Mouse (Mus musculus) stomach, embryonic 15.5 days (tissue): ENCODE measurements around the gene Cpxm2. TPM values are rescaled to one million over a fixed set of nuclear protein-coding genes. Genes with fewer than 3 reads are reported as not detected.

Source experiments
- ATAC-seq: fragments of 200-750 bp; cut with Nextera tagmentation; 2 replicates; pipeline ENCODE4 v1.8.0; 2017; ENCODE audit warnings: low read depth, moderate number of reproducible peaks, moderate TSS enrichment; ENCODE audit not compliant: insufficient read depth, low FRiP score
- H3K27ac ChIP-seq: fragments of 300-500 bp; sonication (generic); 2 replicates; pipeline ENCODE4 v1.5.1; 2015; ENCODE audit warnings: mild to moderate bottlenecking, inconsistent platforms
- H3K27me3 ChIP-seq: fragments of 300-500 bp; sonication (generic); replicated peaks from 2 replicates; pipeline ENCODE4 v1.6.1; 2015; ENCODE audit warnings: inconsistent platforms
- H3K36me3 ChIP-seq: fragments of 300-500 bp; sonication (generic); 2 replicates; pipeline ENCODE4 v1.6.1; 2015; ENCODE audit warnings: inconsistent platforms
- H3K4me1 ChIP-seq: fragments of 300-500 bp; sonication (generic); 2 replicates; pipeline ENCODE4 v1.6.1; 2015; ENCODE audit warnings: inconsistent platforms
- H3K4me2 ChIP-seq: fragments of 300-500 bp; sonication (generic); 2 replicates; pipeline ENCODE4 v1.6.1; 2015; ENCODE audit warnings: mild to moderate bottlenecking, inconsistent platforms
- H3K4me3 ChIP-seq: fragments of 300-500 bp; sonication (generic); replicated peaks from 2 replicates; pipeline ENCODE4 v1.5.1; 2015; ENCODE audit warnings: inconsistent platforms
- H3K9ac ChIP-seq: fragments of 300-500 bp; sonication (generic); 2 replicates; pipeline ENCODE4 v1.6.1; 2015; ENCODE audit warnings: inconsistent platforms
- H3K9me3 ChIP-seq: fragments of 300-500 bp; sonication (generic); 2 replicates; pipeline ENCODE4 v1.6.1; 2016; ENCODE audit warnings: inconsistent platforms
- WGBS: fragments of 180-500 bp; shearing (Covaris S2); methylation state at CpG from one replicate; pipeline ENCODE4 v1.1.7; 2015; 5-methylcytosine and 5-hydroxymethylcytosine counted together
- polyA plus RNA-seq: library from polyadenylated mRNA; unstranded; fragments of >200 nt; fragmentation: Nextera tagmentation; extraction: Ambion mirVana; gene quantifications from 2 replicates; pipeline ENCODE4 v1.2.1, GENCODE M21; 2015

The Cpxm2 gene
- polyA plus RNA-seq, result 2.2 and 2.8 TPM in 2 replicates

GRCm38 (mm10) chr7:132154368-132154961 is at the start of gene Cpxm2:
Gene Cpxm2 (minus strand): TSS chr7:132154739.
- Histone ChIP-seq H3K4me2 (peak within 1 kb of the TSS; percentile 70), H3K9ac (no peak within 1 kb of the TSS), H3K27ac (no peak within 1 kb of the TSS), H3K4me3 (peak within 1 kb of the TSS; percentile 37), H3K4me1 (peaks cover 7% of the 10 kb centered on the region), H3K36me3 (no peaks in the 10 kb centered on the region), H3K9me3 (no peaks in the 10 kb centered on the region), H3K27me3 (peaks cover 21% of the 10 kb centered on the region)
- peak; percentile 22; the same call in 1 of the 2 replicates for ATAC-seq
- 3% methylated on average over 43 of the region's 43 CpGs for WGBS

GRCm38 (mm10) chr7:132204073-132204612 is 49.6 kb upstream of the Cpxm2 start:
- Histone ChIP-seq H3K27ac (no peak overlapping the region), H3K9me3 (no peaks in the 10 kb centered on the region), H3K4me1 (no peaks in the 10 kb centered on the region), H3K9ac (no peak overlapping the region), H3K36me3 (no peaks in the 10 kb centered on the region), H3K27me3 (no peaks in the 10 kb centered on the region), H3K4me2 (no peak overlapping the region), H3K4me3 (no peak overlapping the region)
- ATAC-seq, result no peak
- WGBS, result 13% methylated on average over 1 of the region's 1 CpGs

GRCm38 (mm10) chr7:132199686-132200085 is 45.1 kb upstream of the Cpxm2 start:
- no peaks in the 10 kb centered on the region for H3K4me1 ChIP-seq
- H3K4me2 ChIP-seq, result no peak overlapping the region
- WGBS, result 33% methylated on average over 6 of the region's 6 CpGs
- ATAC-seq, result no peak
- H3K36me3 ChIP-seq, result no peaks in the 10 kb centered on the region
- H3K4me3 ChIP-seq, result no peak overlapping the region
- no peak overlapping the region for H3K9ac ChIP-seq
- H3K27ac ChIP-seq, result no peak overlapping the region
- H3K27me3 ChIP-seq, result no peaks in the 10 kb centered on the region
- no peaks in the 10 kb centered on the region for H3K9me3 ChIP-seq

- Histone ChIP-seq H3K4me1 (no peaks in the 10 kb centered on the region), H3K27me3 (no peaks in the 10 kb centered on the region), H3K36me3 (no peaks in the 10 kb centered on the region), H3K9ac (no peak overlapping the region), H3K4me2 (no peak overlapping the region), H3K4me3 (no peak overlapping the region), H3K9me3 (no peaks in the 10 kb centered on the region), H3K27ac (no peak overlapping the region)
- 79% methylated on average over 1 of the region's 1 CpGs for WGBS
- no peak for ATAC-seq
These were observed 44.3 kb upstream of the Cpxm2 start for GRCm38 (mm10) chr7:132198806-132199205.

GRCm38 (mm10) chr7:132197817-132198475 is 43.4 kb upstream of the Cpxm2 start:
- Histone ChIP-seq H3K27ac (no peak overlapping the region), H3K9ac (no peak overlapping the region), H3K4me1 (no peaks in the 10 kb centered on the region), H3K36me3 (no peaks in the 10 kb centered on the region), H3K27me3 (no peaks in the 10 kb centered on the region), H3K4me2 (no peak overlapping the region), H3K9me3 (no peaks in the 10 kb centered on the region), H3K4me3 (no peak overlapping the region)
- no peak for ATAC-seq
- 32% methylated on average over 7 of the region's 7 CpGs for WGBS

- Histone ChIP-seq H3K27ac (no peak overlapping the region), H3K4me1 (no peaks in the 10 kb centered on the region), H3K9me3 (no peaks in the 10 kb centered on the region), H3K36me3 (no peaks in the 10 kb centered on the region), H3K27me3 (no peaks in the 10 kb centered on the region), H3K9ac (no peak overlapping the region), H3K4me3 (no peak overlapping the region), H3K4me2 (no peak overlapping the region)
- no peak for ATAC-seq
- WGBS, result 80% methylated on average over 1 of the region's 1 CpGs
These were observed 42.0 kb upstream of the Cpxm2 start for GRCm38 (mm10) chr7:132196581-132196980.

- no peak overlapping the region for H3K9ac ChIP-seq
- no peaks in the 10 kb centered on the region for H3K36me3 ChIP-seq
- no peaks in the 10 kb centered on the region for H3K9me3 ChIP-seq
- H3K27ac ChIP-seq, result no peak overlapping the region
- no peaks in the 10 kb centered on the region for H3K27me3 ChIP-seq
- ATAC-seq, result no peak
- no peak overlapping the region for H3K4me3 ChIP-seq
- H3K4me2 ChIP-seq, result no peak overlapping the region
- WGBS, result 93% methylated on average over 2 of the region's 2 CpGs
- no peaks in the 10 kb centered on the region; the same call in 1 of the 2 replicates for H3K4me1 ChIP-seq
These were observed 39.1 kb upstream of the Cpxm2 start for GRCm38 (mm10) chr7:132193606-132194005.

- H3K27me3 ChIP-seq, result no peaks in the 10 kb centered on the region
- H3K9me3 ChIP-seq, result no peaks in the 10 kb centered on the region
- H3K9ac ChIP-seq, result no peak overlapping the region
- H3K4me3 ChIP-seq, result no peak overlapping the region
- no peaks in the 10 kb centered on the region for H3K36me3 ChIP-seq
- no peak for ATAC-seq
- no peaks in the 10 kb centered on the region; the same call in 1 of the 2 replicates for H3K4me1 ChIP-seq
- no peak overlapping the region for H3K4me2 ChIP-seq
- no peak overlapping the region for H3K27ac ChIP-seq
- 60% methylated on average over 3 of the region's 3 CpGs for WGBS
These were observed 32.9 kb upstream of the Cpxm2 start for GRCm38 (mm10) chr7:132187456-132187855.

- H3K27ac ChIP-seq, result no peak overlapping the region
- no peaks in the 10 kb centered on the region for H3K9me3 ChIP-seq
- no peak overlapping the region for H3K4me3 ChIP-seq
- H3K36me3 ChIP-seq, result no peaks in the 10 kb centered on the region
- no peak overlapping the region for H3K4me2 ChIP-seq
- 69% methylated on average over 5 of the region's 5 CpGs for WGBS
- ATAC-seq, result no peak
- no peaks in the 10 kb centered on the region for H3K27me3 ChIP-seq
- H3K9ac ChIP-seq, result no peak overlapping the region
- H3K4me1 ChIP-seq, result no peaks in the 10 kb centered on the region
These were observed 29.4 kb upstream of the Cpxm2 start for GRCm38 (mm10) chr7:132183892-132184404.

GRCm38 (mm10) chr7:132181586-132182198 is 27.2 kb upstream of the Cpxm2 start:
- Histone ChIP-seq H3K36me3 (no peaks in the 10 kb centered on the region), H3K9me3 (no peaks in the 10 kb centered on the region), H3K4me1 (no peaks in the 10 kb centered on the region), H3K4me3 (no peak overlapping the region), H3K4me2 (no peak overlapping the region), H3K9ac (no peak overlapping the region), H3K27ac (no peak overlapping the region), H3K27me3 (no peaks in the 10 kb centered on the region)
- ATAC-seq, result no peak
- 72% methylated on average over 4 of the region's 4 CpGs for WGBS

- ATAC-seq, result no peak
- 88% methylated on average over 3 of the region's 3 CpGs for WGBS
- Histone ChIP-seq H3K36me3 (no peaks in the 10 kb centered on the region), H3K27ac (no peak overlapping the region), H3K4me2 (no peak overlapping the region), H3K9me3 (no peaks in the 10 kb centered on the region), H3K9ac (no peak overlapping the region), H3K4me3 (no peak overlapping the region), H3K4me1 (no peaks in the 10 kb centered on the region), H3K27me3 (no peaks in the 10 kb centered on the region)
These were observed 26.5 kb upstream of the Cpxm2 start for GRCm38 (mm10) chr7:132181042-132181441.

GRCm38 (mm10) chr7:132179049-132179448 is 24.5 kb upstream of the Cpxm2 start:
- H3K27me3 ChIP-seq, result no peaks in the 10 kb centered on the region
- H3K36me3 ChIP-seq, result no peaks in the 10 kb centered on the region
- H3K9ac ChIP-seq, result no peak overlapping the region
- H3K27ac ChIP-seq, result no peak overlapping the region
- ATAC-seq, result no peak
- H3K4me3 ChIP-seq, result no peak overlapping the region
- no peaks in the 10 kb centered on the region for H3K9me3 ChIP-seq
- whole genome bisulfite sequencing, result 52% methylated on average over 1 of the region's 1 CpGs
- no peaks in the 10 kb centered on the region for H3K4me1 ChIP-seq
- no peak overlapping the region for H3K4me2 ChIP-seq
